ENCODE assay signal across 7 mouse cellular contexts in genomic region chr6:138420536-138420891, GRCm38 (mm10).
A peak's percentile ranks its signal among the peaks of the same experiment; 100 is the strongest.
DNase-seq lines count a peak whose midpoint lies in the region; ATAC-seq lines count a peak whose summit lies in the region.

No protein-coding gene starts in this region.

- H3K4me2 ChIP-seq in lung, embryonic 15.5 days = peak overlapping the region; percentile 76
- peak overlapping the region; percentile 78 for H3K4me2 ChIP-seq in forebrain, embryonic 13.5 days
- peak overlapping the region; percentile 55; the same call in 1 of the 2 replicates for H3K4me2 ChIP-seq in limb, embryonic 11.5 days (ENCODE audit: low read depth, severe bottlenecking)
- H3K4me2 ChIP-seq in stomach, embryonic 15.5 days = peak overlapping the region; percentile 75; the same call in 1 of the 2 replicates

- H3K36me3 ChIP-seq in lung, embryonic 15.5 days = no peaks in the 10 kb centered on the region
- peaks cover 4% of the 10 kb centered on the region; the same call in 1 of the 2 replicates for H3K36me3 ChIP-seq in forebrain, embryonic 13.5 days (ENCODE audit: poor library complexity, severe bottlenecking)
- no peaks in the 10 kb centered on the region for H3K36me3 ChIP-seq in limb, embryonic 11.5 days (ENCODE audit: control insufficient read depth, insufficient read depth, low read length)
- H3K36me3 ChIP-seq in stomach, embryonic 15.5 days = no peaks in the 10 kb centered on the region

- no peak overlapping the region for H3K27ac ChIP-seq in lung, embryonic 15.5 days
- H3K27ac ChIP-seq in forebrain, embryonic 13.5 days = peak overlapping the region; percentile 97
- no peak overlapping the region for H3K27ac ChIP-seq in limb, embryonic 11.5 days (replicated peaks; ENCODE audit: low read depth, low read length)
- no peak overlapping the region for H3K27ac ChIP-seq in stomach, embryonic 15.5 days

- H3K27me3 ChIP-seq in lung, embryonic 15.5 days = peaks cover 7% of the 10 kb centered on the region
- H3K27me3 ChIP-seq in forebrain, embryonic 13.5 days = no peaks in the 10 kb centered on the region
- H3K27me3 ChIP-seq in limb, embryonic 11.5 days (ENCODE audit: control insufficient read depth, insufficient read depth, low read length) = peaks cover 6% of the 10 kb centered on the region; the same call in 1 of the 2 replicates
- H3K27me3 ChIP-seq in stomach, embryonic 15.5 days (replicated peaks) = no peaks in the 10 kb centered on the region

- DNase-seq in lung, postnatal 10 days = no peak
- DNase-seq in limb, embryonic 11.5 days (ENCODE audit: low spot score) = no peak
- DNase-seq in kidney, adult 8-10 months = no peak
- no peak for DNase-seq in cerebellum, adult 18-20 months

- H3K4me1 ChIP-seq in lung, embryonic 15.5 days = peaks cover 28% of the 10 kb centered on the region
- peaks cover 71% of the 10 kb centered on the region for H3K4me1 ChIP-seq in forebrain, embryonic 13.5 days
- H3K4me1 ChIP-seq in limb, embryonic 11.5 days (ENCODE audit: control insufficient read depth, insufficient read depth, low read length) = peaks cover 7% of the 10 kb centered on the region; the same call in 1 of the 2 replicates
- no peaks in the 10 kb centered on the region; the same call in 1 of the 2 replicates for H3K4me1 ChIP-seq in stomach, embryonic 15.5 days

- H3K9me3 ChIP-seq in lung, embryonic 15.5 days = no peaks in the 10 kb centered on the region
- H3K9me3 ChIP-seq in forebrain, embryonic 13.5 days (replicated peaks) = no peaks in the 10 kb centered on the region
- no peaks in the 10 kb centered on the region for H3K9me3 ChIP-seq in limb, embryonic 11.5 days (ENCODE audit: control insufficient read depth, low read length)
- no peaks in the 10 kb centered on the region for H3K9me3 ChIP-seq in stomach, embryonic 15.5 days

- WGBS in lung, embryonic 15.5 days = 6% methylated on average over 3 of the region's 3 CpGs
- 0% methylated on average over 3 of the region's 3 CpGs for WGBS in forebrain, embryonic 13.5 days
- WGBS in limb, embryonic 11.5 days = 4% methylated on average over 3 of the region's 3 CpGs
- WGBS in stomach, embryonic 15.5 days = 12% methylated on average over 3 of the region's 3 CpGs

- peak; percentile 36; the same call in 1 of the 2 replicates for ATAC-seq in lung, embryonic 15.5 days (ENCODE audit: borderline replicate concordance, extremely low read depth, low FRiP score, low TSS enrichment)
- ATAC-seq in forebrain, embryonic 13.5 days = peak; percentile 64
- ATAC-seq in limb, embryonic 11.5 days (ENCODE audit: insufficient number of reproducible peaks, low FRiP score, low TSS enrichment, low read depth) = no peak
- ATAC-seq in stomach, embryonic 15.5 days (ENCODE audit: insufficient read depth, low FRiP score, low read depth) = 0 out of 2 replicates have a peak, but pooled peaks have one; percentile 37

- peak overlapping the region; percentile 40; the same call in 1 of the 2 replicates for H3K4me3 ChIP-seq in lung, embryonic 15.5 days
- H3K4me3 ChIP-seq in forebrain, embryonic 13.5 days = peak overlapping the region; percentile 55
- peak overlapping the region; percentile 1; the same call in 1 of the 2 replicates for H3K4me3 ChIP-seq in limb, embryonic 11.5 days (ENCODE audit: low read depth, low read length)
- peak overlapping the region; percentile 37 for H3K4me3 ChIP-seq in stomach, embryonic 15.5 days (replicated peaks)

- no peak overlapping the region for H3K9ac ChIP-seq in lung, embryonic 15.5 days
- H3K9ac ChIP-seq in forebrain, embryonic 13.5 days = peak overlapping the region; percentile 80
- 0 out of 2 replicates have a peak overlapping the region, but pooled peaks have one; percentile 22 for H3K9ac ChIP-seq in limb, embryonic 11.5 days (ENCODE audit: low read length)
- no peak overlapping the region for H3K9ac ChIP-seq in stomach, embryonic 15.5 days

Comparison
In these comparisons a context has a peak if more than half of its experiments do, and no peak if none do; other contexts are left out.
1. H3K4me3 ChIP-seq: peak in every context shown above with its lines; median percentile 55 in forebrain, embryonic 13.5 days; 40 in lung, embryonic 15.5 days; 37 in stomach, embryonic 15.5 days; 1 in limb, embryonic 11.5 days.
2. H3K9ac ChIP-seq: peak in forebrain, embryonic 13.5 days (single experiment) and limb, embryonic 11.5 days (single experiment); none in lung, embryonic 15.5 days (single experiment) and stomach, embryonic 15.5 days (single experiment).
3. Peak in every context shown above with its lines, with median percentiles within 50 percentile points of each other: H3K4me2 ChIP-seq.